Mouse (Mus musculus): ENCODE results near the gene Vezt. TPM values are rescaled to one million over a fixed set of nuclear protein-coding genes. Genes with fewer than 3 reads are reported as not detected.

Vezt gene
- 10 to 100 TPM; 36.9 to 37.7 TPM for total RNA-seq (2021)
- long read RNA-seq, experiment 1, full-length matches to known transcripts: 14 of 20 reads
- long read RNA-seq, experiment 1, partial matches to known transcripts: 2 of 20 reads
- long read RNA-seq, experiment 1, other reads (novel, unspliced or antisense): 4 of 20 reads
- long read RNA-seq, experiment 2, full-length matches to known transcripts: 3 of 5 reads
- long read RNA-seq, experiment 2, partial matches to known transcripts: 1 of 5 reads
- long read RNA-seq, experiment 2, other reads (novel, unspliced or antisense): 1 of 5 reads

GRCm38 (mm10) chr10:94035658-94036374 is at the start of gene Vezt, which contains the start of gene Fgd6:
Gene Vezt (minus strand): TSS chr10:94035817.
Gene Fgd6 (plus strand): TSS chr10:94036001.
- peak; percentile 99 to 100 for DNase-seq

- no peak for DNase-seq
Observed at GRCm38 (mm10) chr10:94082040-94082734, 46.6 kb upstream of the Vezt start.

GRCm38 (mm10) chr10:94080740-94081139 is 45.1 kb upstream of the Vezt start:
- DNase-seq: no peak

GRCm38 (mm10) chr10:94076966-94077825 is 41.6 kb upstream of the Vezt start:
- no peak for DNase-seq

- no peak for DNase-seq
Observed at GRCm38 (mm10) chr10:94072916-94073465, 37.4 kb upstream of the Vezt start.

- DNase-seq: peak; percentile 59 to 68
Observed at GRCm38 (mm10) chr10:94072261-94072915, 36.8 kb upstream of the Vezt start.

- DNase-seq: no peak
Observed at GRCm38 (mm10) chr10:94071641-94072040, 36.0 kb upstream of the Vezt start.

- DNase-seq: peak; percentile 60 to 68
Observed at GRCm38 (mm10) chr10:94068701-94069100, 33.1 kb upstream of the Vezt start.

GRCm38 (mm10) chr10:94066896-94067295 is 31.3 kb upstream of the Vezt start:
- DNase-seq: peak; percentile 40 to 46

GRCm38 (mm10) chr10:94062357-94062756 is 26.7 kb upstream of the Vezt start:
- no peak for DNase-seq

GRCm38 (mm10) chr10:94060190-94060589 is 24.6 kb upstream of the Vezt start:
- DNase-seq: peak; percentile 25 to 51

- peak in 1 of 2 experiments; percentile 27 for DNase-seq
Observed at GRCm38 (mm10) chr10:94059618-94060055, 24.0 kb upstream of the Vezt start.

- DNase-seq: no peak
Observed at GRCm38 (mm10) chr10:94056487-94056886, 20.9 kb upstream of the Vezt start.

- DNase-seq: no peak
Observed at GRCm38 (mm10) chr10:94050736-94051135, 15.1 kb upstream of the Vezt start.

- no peak for DNase-seq
Observed at GRCm38 (mm10) chr10:94049121-94049520, 13.5 kb upstream of the Vezt start.

- peak in 1 of 2 experiments; percentile 25 for DNase-seq
Observed at GRCm38 (mm10) chr10:94047845-94048559, 12.4 kb upstream of the Vezt start.

GRCm38 (mm10) chr10:94047024-94047423 is 11.4 kb upstream of the Vezt start:
- no peak for DNase-seq

GRCm38 (mm10) chr10:94045301-94045700 is 9.7 kb upstream of the Vezt start:
- DNase-seq: no peak

GRCm38 (mm10) chr10:94043908-94044307 is 8.3 kb upstream of the Vezt start:
- no peak for DNase-seq
